Mouse (Mus musculus) kidney, postnatal 10 days (tissue): ENCODE results near the gene Dtx3l.
"Not testable (repeated sequence)": the region's sequence is repeated elsewhere in the genome, so short reads cannot be mapped to it uniquely, and the experiment has no call there.

ENCODE experiments used
- DNase-seq: peaks from one replicate; pipeline ENCODE4 v3.0.0; 2021; ENCODE audit warnings: mixed read lengths

Gene Dtx3l

GRCm38 (mm10) chr16:35924341-35924740 lies 14.6 kb downstream of the Dtx3l start:
- no peak for DNase-seq

GRCm38 (mm10) chr16:35923546-35924198 lies 15.3 kb downstream of the Dtx3l start:
- DNase-seq, result no peak

GRCm38 (mm10) chr16:35922301-35922895 lies 16.6 kb downstream of the Dtx3l start:
- no peak for DNase-seq

- DNase-seq, result no peak
Observed at GRCm38 (mm10) chr16:35921676-35922235, 17.2 kb downstream of the Dtx3l start.

GRCm38 (mm10) chr16:35918721-35919543 lies 20.0 kb downstream of the Dtx3l start:
- DNase-seq, result no peak

GRCm38 (mm10) chr16:35914301-35914700 lies 24.6 kb downstream of the Dtx3l start:
- DNase-seq, result no peak

- peak; percentile 25 for DNase-seq
Observed at GRCm38 (mm10) chr16:35913526-35913925, 25.4 kb downstream of the Dtx3l start.

GRCm38 (mm10) chr16:35911449-35911848 lies 27.5 kb downstream of the Dtx3l start:
- no peak for DNase-seq

GRCm38 (mm10) chr16:35907432-35908201 lies 31.3 kb downstream of the Dtx3l start:
- DNase-seq, result no peak

GRCm38 (mm10) chr16:35906887-35907286 lies 32.1 kb downstream of the Dtx3l start:
- DNase-seq, result peak; percentile 65

- no peak for DNase-seq
Observed at GRCm38 (mm10) chr16:35905819-35906485, 33.0 kb downstream of the Dtx3l start.

GRCm38 (mm10) chr16:35905355-35905754 lies 33.6 kb downstream of the Dtx3l start:
- DNase-seq, result no peak

- no peak for DNase-seq
Observed at GRCm38 (mm10) chr16:35904121-35904736, 34.7 kb downstream of the Dtx3l start.

- no peak for DNase-seq
Observed at GRCm38 (mm10) chr16:35903014-35903640, 35.8 kb downstream of the Dtx3l start.

GRCm38 (mm10) chr16:35900541-35900940 lies 38.4 kb downstream of the Dtx3l start:
- no peak for DNase-seq

- DNase-seq, result no peak
Observed at GRCm38 (mm10) chr16:35894997-35895396, 44.0 kb downstream of the Dtx3l start.

- not testable (repeated sequence) for DNase-seq
Observed at GRCm38 (mm10) chr16:35891603-35892002, 47.3 kb downstream of the Dtx3l start.

GRCm38 (mm10) chr16:35890645-35891044 lies 48.3 kb downstream of the Dtx3l start:
- no peak for DNase-seq

- no peak for DNase-seq
Observed at GRCm38 (mm10) chr16:35888910-35889309, 50.0 kb downstream of the Dtx3l start.

- no peak for DNase-seq
Observed at GRCm38 (mm10) chr16:35888174-35888573, 50.8 kb downstream of the Dtx3l start.
